Mouse (Mus musculus) gastrocnemius, postnatal 10 days (tissue): ENCODE results near the gene Acsbg1. TPM values are rescaled to one million over a fixed set of nuclear protein-coding genes. Genes with fewer than 3 reads are reported as not detected.
"Not testable (repeated sequence)": the region's sequence is repeated elsewhere in the genome, so short reads cannot be mapped to it uniquely, and the experiment has no call there.

Experiments
- DNase-seq: peaks from one replicate; pipeline ENCODE4 v3.0.0; 2021; ENCODE audit warnings: mixed read lengths
- long read RNA-seq, 2 experiments: library from polyadenylated mRNA; stranded (forward); transcript quantifications; one replicate each; pipeline ENCODE4 v2.0.0; 2021
- total RNA-seq, 2 experiments: library from RNA; stranded (reverse); gene quantifications; 2 replicates each; pipeline ENCODE4 v1.2.3; 2021

The Acsbg1 gene
- under 1 TPM; 0.93 to 0.96 TPM for total RNA-seq
- long read RNA-seq, experiment 1, result 0 reads
- long read RNA-seq, experiment 2, result 0 reads

DNA sequence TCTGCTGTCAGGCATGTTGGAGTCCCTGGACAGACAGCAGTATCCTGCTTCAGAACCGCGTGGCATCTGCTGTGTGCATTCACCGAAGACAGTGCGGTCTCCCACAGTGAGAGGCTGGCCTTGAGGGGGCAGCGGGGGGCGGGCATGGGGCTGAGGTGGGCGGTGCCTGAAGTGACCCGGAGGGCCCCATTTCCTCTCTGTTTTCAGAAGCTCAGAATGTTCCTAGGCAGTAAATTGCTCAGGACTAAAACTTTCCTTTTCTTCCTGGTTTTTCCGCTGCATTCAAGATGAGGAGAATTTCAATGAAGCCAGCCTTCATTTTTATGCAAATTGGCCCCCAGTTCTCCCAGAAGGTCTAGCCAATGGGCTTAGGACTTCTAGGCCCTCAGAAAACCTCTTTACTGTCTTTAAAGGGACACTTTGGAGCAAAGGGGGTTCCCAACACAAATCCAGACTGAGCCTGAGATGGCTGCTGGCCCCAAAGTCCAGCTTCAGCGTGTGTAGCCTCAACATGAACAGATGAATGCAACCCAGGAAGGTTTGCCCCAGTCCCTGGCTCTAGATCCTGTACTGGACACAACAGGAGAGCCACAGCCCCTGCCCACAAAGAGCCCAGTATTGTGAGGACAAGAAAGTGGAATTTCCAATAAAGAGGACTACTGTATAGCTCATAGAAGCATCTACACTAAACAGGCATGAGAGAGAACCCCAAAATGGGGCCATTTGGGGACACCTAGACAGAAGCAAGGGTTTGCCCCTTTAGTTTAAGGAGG, at the start of gene Acsbg1:
Acsbg1 (minus strand) TSS at position 266 of the 773 bp plus-strand sequence.
- no peak for DNase-seq

DNA sequence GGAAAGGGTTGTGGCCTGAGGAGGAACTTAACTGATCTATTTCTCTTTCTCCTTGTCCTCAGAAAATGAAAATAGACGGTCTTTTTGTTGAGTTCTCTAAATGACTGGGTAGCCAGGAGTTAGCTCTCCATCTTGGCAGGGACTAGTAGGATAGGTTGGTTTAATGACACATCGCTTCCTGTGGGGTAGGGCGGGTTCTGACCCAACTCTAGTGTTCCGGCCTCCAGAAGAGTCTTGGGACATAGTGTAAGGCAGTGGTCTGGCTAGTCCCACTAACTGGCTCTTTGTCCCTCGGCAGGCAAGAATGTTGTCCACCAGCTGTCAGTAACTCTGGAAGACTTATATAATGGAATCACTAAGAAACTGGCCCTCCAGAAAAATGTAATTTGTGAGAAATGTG, 46.4 kb upstream of the Acsbg1 start:
- no peak for DNase-seq

DNA sequence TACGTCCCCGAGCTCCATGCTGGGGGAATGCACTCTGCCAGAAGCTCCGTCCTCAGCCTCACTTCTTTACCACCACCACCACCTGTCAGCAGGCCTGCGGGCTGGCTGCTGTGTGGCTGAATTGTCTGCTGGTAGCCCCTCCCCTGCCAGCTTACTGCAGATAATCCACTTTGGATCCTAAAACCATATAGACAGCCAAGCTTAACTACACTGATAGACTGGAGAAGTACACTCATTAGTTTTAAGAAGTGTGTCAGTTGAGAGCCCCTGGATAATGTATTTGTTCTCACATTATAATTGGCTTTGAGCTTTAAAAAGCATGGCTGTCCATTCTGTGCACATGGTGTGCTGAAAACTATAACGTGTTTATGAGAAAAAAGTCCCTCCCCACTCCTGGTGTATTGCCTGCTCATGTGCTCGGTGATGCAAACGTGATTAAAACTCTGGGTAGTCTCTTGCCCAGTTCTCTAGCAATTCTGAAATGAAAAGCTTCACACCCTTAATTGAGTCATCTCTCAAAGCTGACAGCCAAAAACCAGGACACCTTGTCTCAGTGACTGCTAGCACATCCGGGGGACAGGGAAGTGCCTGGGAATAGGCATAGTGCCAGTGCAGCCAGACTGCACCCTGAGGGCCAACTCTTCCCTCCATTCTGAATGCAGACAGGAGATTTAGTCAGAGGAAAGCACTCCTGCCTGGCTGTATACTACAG, 45.8 kb upstream of the Acsbg1 start:
- no peak for DNase-seq

DNA sequence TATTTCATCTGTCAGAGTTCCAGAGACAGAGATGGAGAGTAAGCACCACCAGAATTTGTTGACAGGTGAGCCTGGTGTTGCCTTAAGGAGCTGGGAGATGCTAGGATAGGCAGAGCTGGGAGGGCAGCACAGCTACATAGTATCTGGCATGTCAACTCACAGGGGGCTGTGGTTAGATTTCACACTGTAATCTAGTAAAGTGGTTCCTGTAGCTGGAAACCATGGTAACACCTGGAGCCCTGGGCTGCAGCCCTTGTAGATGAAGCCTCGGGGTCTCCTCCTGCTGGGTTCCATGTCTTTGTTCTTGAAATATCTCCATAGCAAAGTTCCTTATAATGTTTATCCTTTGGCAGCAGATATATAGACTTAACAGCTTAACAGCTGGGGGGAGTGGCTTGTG, 43.9 kb upstream of the Acsbg1 start:
- DNase-seq, result no peak

DNA sequence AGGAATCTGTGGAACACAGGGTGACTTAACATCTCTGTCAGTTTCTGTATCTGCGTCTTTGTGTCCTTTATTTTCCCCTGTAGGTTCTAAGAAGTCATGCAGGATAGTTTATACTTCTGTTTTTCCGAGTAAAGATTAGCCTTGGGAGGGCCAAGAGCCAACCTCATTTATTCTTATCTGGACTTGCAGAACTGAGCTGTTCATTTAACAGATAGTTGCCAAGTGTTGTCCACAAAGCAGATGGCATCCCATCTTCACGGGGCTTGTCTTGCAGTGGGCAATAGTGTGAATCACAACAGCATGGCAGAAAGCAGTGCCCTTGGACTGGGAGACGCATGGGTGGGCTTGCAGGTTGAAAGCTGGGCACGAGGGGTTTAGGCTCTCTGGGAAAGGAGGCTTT, 42.7 kb upstream of the Acsbg1 start:
- DNase-seq, result no peak

DNA sequence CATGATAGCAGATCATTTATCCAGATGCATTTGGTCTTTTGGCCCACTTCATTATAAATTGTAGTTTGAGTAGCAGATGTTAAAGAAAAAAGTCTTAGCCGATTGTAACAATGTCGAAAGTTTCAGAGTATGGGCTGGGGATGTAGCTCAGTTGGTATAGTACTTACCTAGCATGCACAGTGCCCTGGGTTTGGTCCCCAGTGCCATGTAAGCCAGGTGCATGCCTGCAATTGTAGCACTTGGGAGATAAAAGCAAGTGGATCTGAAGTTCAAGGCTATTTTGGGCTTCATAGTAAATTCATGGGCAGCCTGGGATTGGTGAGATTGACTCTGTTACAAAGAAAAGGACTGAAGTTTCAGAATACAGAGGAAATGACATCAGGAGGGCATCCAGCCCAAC, 40.9 kb upstream of the Acsbg1 start:
- DNase-seq, result no peak

DNA sequence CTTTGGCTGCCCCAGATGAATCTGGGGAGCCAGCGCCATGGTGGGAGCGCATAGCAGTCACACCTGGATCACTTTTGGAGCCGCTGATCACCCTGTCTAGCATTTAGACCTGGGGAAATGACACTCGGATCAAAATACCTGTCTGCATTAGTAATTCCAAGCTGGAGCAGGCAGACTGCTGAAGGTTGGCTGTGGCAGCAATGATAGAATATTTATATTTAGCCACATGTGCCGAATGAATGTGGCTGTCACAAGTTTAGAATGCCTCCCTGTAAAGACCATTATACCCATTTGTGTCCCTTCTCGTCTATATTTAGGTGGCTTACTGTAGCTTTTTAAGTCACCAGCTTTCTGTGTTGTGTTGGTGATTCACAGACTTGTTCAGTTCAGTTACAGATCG, 39.1 kb upstream of the Acsbg1 start:
- DNase-seq, result no peak

DNA sequence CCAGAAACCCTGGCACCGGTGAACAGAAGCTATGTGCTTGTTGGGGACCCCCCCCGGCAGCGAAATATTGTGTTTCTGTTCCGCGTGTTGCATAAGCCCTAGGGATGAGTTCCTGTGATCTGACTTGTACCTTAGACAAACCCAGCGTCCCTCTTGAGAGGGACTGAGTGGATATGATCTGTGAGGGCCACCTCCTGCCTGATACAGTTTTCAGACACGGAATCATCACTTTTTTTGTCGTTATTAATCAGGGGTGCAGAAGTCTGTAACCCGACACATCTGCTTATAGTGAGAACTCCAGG, 38.5 kb upstream of the Acsbg1 start:
- no peak for DNase-seq

DNA sequence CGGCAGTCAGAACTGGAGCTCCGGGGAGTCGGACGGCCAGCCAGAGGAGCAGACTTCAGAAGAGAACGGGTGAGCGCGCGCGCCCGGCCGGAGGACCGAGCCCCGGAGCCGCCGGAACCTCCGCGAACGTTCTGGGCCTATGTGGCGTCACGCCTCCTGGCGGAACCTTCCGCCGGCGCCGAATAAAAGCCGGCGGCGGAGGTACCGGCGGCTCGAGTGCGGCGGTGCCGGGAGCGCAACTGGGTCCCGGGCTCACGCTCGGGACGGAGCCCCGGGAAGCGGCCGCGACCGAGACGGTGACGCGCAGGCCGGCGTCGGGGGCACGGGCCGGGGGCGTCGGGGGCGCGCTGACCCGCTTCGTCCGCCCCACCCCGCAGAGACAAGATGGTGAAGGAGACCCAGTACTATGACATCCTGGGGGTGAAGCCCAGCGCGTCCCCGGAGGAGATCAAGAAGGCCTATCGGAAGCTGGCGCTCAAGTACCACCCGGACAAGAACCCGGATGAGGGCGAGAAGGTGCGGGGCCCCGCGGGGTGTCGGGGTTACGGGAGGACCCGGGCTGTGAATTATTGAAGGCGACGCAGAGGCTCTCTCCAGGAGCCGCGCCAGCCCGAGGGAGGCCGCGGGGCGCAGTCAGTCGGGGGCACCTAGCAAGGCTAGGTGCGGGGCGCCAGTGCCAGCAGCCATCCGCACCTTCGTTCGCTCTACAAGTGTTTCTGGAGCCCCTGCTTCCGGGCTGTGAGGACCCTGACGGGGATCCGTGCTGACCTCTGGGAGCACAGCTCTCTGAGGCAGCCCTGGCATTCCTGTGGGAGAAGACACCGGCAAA, 37.9 kb upstream of the Acsbg1 start:
- peak; percentile 82 for DNase-seq

DNA sequence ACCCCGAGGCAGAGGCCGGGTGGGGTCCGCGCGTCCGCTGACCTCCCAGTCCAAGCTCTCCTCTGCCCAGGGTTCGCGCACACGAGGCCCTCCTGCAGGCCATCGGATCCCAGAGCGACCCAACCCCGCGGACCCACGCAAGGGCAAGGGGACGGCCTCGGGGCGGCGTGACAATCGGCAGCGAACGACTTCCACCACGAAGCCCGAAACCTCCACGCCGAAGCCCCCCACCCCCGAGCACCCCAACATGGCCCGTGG, 37.3 kb upstream of the Acsbg1 start:
- no peak for DNase-seq

DNA sequence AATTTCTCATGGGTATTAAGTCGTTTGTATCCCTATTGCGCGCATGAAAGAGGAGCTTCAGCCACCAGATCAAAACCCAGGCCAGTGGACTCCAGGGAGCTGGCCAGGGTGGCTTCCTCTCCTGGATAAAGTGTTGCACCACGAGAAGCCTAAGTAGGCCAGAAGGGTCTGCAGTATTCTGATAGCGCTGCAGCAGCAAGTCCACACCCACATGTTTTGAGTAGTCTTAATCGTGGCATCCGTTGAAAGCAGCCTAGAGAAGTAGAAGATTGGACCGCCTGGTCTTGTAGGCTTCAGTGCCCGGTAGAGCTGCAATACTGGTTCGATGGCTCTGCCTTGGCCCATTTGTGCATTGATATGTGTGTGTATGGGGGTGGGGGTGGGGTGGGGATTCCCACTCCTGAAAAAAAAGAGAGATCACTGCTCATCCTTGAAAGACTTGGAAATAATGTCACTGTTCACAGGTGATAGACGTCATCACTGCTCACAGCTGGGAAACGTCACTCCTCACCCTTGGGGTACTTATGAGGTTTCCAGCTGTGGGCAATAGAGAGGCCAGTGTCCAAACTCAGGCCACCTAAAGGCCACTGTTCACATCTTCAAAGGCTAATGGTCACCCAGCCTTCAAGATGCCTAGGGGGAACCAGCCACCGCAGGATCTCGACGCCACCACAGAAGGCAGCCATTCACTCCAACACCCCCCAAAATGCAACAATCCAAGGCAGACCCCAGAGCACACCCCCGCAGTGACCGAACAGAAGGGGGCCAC, 36.8 kb upstream of the Acsbg1 start, which contains the start of gene Dnaja4:
Dnaja4 (plus strand) TSS at position 556 of the 769 bp plus-strand sequence.
- DNase-seq, result no peak

DNA sequence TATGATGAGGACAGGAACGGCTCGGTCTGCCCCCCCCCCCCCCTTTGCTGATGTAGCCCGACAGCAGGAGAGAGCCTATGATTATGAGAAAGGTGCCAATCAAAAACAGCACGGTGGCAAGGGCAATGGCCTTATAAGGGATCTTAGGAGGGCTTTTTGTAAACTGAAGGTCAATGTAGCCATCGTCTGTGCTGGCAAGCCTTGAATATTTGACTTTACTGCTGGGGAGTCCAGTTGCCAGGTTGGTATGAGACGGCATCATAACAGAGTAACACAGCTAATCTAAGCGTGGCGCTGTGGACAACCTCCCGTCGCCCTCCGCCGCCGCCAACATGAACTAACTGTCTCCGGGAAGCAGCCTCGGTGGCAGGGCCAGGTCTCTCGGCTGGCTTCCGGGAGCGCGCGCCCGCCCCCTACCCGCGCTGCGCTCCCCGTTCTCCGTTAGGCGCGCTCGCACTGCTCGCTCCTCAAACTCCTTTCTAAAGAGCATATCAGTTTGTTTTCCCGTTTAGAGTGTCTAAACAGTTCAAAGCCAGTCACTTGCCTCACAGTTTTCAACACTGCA, 29.7 kb upstream of the Acsbg1 start:
- not testable (repeated sequence) for DNase-seq

DNA sequence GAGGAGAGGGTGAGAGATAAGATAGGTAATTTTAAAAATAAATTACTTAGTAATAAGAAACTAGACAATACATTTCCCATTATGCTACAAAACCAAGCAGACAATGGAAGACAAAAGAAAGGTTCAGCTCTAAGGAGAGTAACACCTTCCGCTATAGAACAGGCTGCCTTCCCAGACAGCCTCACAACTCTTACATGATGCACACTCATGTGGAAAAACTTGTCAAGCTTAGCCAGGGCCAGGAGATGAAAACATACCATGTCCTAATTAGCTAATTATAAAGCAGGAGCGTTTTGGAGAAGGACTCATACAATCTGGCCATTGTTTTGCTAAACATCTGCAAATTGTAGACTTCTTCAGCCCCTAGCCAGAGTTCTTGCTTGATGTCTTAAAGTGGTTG, 29.0 kb upstream of the Acsbg1 start:
- not testable (repeated sequence) for DNase-seq

DNA sequence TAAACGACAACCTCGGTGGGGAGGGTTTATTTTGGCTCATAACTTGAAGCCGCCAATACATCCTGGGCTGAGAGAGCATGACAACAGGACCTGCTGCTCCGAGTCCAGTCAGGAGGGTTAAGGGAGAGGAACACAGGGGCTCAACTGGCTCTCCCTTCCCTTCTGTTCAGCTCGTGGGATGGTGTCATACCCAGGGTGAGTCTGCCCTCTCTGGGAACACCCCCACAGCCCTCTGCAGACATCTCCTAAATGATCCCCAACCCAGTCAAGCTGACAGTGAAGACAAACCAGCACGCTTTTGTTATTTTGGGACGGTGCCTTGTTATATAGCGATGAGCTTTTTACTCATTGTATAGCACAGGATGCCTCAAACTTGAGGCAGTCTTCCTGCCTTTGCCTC, 27.8 kb upstream of the Acsbg1 start:
- no peak for DNase-seq

DNA sequence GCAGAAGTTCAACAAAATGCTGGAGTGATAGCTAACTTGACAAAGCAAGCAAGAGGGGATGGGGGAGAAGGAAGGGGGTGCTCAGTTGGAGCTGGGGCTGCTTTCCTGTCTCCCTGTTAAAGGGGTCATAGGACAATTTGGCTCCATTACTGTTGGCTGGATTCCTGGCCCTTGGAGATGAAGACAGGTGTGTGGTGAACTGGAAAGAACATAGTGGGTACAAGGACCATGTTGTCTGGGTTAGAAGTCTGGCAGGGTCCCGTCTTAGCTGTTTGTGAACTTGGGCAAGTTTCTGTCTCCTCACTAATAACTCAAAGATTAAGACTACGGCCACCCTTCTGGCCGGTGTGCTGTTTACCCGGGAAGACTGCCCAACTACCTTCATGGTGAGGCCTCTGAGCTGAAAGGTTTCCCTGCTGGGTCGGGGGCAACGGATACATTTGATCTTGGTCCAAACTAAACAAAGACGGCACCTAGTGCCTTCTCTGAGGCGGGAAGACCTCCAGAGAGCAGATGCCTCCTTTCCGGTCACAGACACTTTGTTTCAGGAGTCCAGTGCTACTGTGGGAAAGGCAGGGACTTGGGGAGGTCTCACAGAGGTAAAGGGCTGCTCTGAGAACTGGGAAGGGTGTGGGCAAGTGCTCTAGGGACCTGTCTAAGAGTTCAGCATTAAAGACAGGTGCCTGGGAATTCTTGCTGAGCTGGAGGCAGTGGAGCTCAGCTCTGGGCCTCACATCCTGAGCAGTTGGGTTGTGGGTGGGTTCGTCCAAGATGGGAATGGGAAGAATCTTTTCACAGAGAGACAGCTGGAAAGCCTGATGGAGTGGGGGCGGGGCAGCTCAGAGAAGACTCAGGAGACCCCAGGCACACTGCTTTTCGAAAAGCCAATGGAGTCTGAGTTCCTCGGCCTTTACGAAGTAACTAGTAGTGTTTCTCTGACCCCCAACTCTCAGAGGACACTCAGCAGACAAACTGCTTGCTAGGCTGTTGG, 25.9 kb upstream of the Acsbg1 start:
- no peak for DNase-seq

DNA sequence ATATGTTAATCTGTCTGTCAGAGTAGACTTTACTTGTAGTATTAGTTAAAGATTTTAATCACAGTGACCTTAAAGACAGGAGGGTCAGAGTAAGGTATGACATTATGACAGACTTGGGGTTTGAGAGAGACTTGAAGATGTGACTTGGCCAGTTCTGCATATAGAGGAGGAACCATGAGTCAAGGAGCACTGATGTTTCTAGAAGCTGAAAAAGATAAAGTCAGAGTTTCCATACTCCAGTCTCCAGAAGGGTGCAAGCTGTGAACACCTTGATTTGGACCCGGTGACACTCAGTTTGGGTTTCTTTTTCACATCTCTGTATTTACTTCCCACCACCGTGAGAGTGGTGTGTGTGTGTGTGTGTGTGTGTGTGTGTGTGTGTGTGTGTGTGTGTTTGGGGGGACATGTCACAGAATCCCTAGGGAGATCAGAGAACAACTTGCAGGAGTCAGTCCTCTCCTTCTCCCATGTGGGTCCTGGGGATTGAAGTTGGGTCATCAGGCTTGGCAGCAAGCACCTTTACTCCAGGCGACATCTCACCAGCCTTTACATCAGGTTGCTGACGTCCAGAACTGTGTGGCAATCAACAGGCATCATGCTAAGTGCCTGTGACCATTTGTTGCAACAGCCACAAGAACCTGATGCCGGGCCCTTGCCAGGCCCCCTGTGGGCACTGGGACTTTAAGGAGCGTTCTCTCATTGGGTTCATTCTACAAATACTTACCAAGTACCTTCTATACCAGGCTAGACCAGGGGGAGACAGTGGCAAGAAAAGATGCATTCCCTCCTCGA, 22.3 kb upstream of the Acsbg1 start:
- DNase-seq, result no peak

DNA sequence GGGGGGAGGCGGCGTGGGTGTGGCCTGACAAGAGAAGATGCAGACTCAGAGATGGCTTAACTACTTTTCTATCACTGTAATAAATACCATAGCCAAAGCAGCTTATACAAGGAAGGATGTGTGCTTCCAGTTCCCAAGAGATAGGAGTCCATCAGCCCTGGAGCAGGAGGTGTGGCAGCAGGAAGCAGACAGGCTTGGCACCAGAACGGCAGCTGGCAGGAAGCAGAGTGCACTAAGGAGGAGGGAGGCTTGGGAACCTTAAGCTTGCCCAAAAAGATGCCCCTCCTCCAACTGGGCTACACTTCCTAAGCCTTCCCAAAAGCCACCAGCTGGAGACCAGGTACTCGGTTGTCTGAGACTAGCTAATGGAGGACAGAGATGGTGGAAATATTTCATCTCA, 21.2 kb upstream of the Acsbg1 start:
- no peak for DNase-seq

DNA sequence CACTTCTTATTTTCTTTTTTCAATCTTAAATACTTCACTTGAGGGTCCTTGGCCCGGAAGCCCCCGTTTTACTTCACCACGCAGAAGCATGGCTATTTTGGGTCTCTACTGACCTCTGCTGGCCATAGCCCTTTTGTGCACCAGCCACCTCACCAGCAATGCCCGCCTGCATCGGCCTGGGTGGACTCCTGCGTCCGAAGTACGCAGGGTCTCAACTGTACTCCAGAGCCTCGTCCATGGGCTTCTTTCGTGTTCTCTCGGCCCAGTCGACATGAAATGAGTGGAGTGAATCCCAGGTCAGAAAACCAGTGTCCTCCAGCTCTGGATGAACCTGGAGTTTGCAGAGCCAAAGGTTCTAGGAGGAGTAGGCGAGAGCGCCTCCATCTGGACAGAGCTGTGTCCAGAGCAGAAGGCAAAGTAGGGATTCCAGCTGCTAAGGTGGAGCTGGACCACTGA, 14.9 kb upstream of the Acsbg1 start:
- DNase-seq, result peak; percentile 71

DNA sequence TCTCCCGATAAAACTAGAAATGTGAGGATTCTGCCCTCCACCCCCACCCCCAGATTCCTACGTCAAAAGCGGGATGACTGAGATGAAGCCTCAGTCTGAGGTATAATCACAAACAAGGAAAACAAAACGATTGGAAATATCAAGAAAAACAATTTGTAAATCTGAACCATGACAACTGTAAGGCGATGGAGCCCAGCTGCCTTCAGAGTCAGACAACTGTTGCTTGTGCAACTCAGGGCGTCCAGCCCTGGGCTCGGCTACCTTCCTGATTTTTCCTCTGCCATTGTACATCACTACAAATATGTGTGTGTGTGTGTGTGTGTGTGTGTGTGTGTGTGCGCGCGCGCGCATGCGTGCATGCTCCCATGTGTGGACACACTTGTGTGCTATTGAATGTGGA, 12.2 kb upstream of the Acsbg1 start:
- no peak for DNase-seq

DNA sequence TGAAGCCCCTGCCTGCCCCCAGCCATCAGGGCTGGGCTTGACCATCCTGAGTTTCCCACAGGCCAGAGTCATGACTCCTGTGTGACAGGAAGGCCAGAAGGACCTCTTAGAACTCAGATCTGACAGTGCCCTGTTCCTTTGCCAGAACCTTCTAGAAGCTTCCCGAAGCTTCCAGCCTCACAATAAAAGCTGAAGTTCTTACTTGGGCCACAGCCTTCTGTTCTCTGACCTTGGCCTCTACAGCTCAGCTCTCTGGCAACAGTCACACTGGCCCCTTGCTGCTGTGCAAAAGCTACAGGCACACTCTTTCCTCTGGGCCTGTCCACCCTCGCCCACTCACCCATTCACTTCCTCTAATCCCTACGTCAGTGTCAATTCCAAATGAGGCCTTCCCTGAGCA, 10.3 kb upstream of the Acsbg1 start:
- no peak for DNase-seq
